Mouse (Mus musculus): ENCODE measurements around the gene Cyp2a12.
"Not testable (repeated sequence)": the region's sequence is repeated elsewhere in the genome, so short reads cannot be mapped to it uniquely, and the experiment has no call there.

Cyp2a12 gene

GRCm38 (mm10) chr7:27028789-27029188 lies at the start of gene Cyp2a12:
Gene Cyp2a12, plus strand, starts transcription at chr7:27029081.
- DNase-seq (ENCODE audit: low read depth) = no peak

- DNase-seq (ENCODE audit: low read depth) = not testable (repeated sequence)
Measured at GRCm38 (mm10) chr7:26981464-26981863, 47.4 kb upstream of the Cyp2a12 start.

GRCm38 (mm10) chr7:26981937-26982336 lies 46.9 kb upstream of the Cyp2a12 start:
- not testable (repeated sequence) for DNase-seq (ENCODE audit: low read depth)

GRCm38 (mm10) chr7:26982551-26982950 lies 46.3 kb upstream of the Cyp2a12 start:
- DNase-seq (ENCODE audit: low read depth) = no peak

- DNase-seq (ENCODE audit: low read depth) = not testable (repeated sequence)
Measured at GRCm38 (mm10) chr7:26983151-26983550, 45.7 kb upstream of the Cyp2a12 start.

GRCm38 (mm10) chr7:27026581-27026980 lies 2.3 kb upstream of the Cyp2a12 start:
- DNase-seq (ENCODE audit: low read depth) = not testable (repeated sequence)

- not testable (repeated sequence) for DNase-seq (ENCODE audit: low read depth)
Measured at GRCm38 (mm10) chr7:27048886-27049285, 20.0 kb downstream of the Cyp2a12 start.

GRCm38 (mm10) chr7:27059333-27059732 lies 30.5 kb downstream of the Cyp2a12 start:
- DNase-seq (ENCODE audit: low read depth) = peak; percentile 20

GRCm38 (mm10) chr7:27059896-27060295 lies 31.0 kb downstream of the Cyp2a12 start:
- DNase-seq (ENCODE audit: low read depth) = not testable (repeated sequence)

GRCm38 (mm10) chr7:27078641-27079040 lies 49.8 kb downstream of the Cyp2a12 start:
- DNase-seq (ENCODE audit: low read depth) = no peak

- peak; percentile 27 for DNase-seq (ENCODE audit: low read depth)
Measured at GRCm38 (mm10) chr7:27081625-27082024, 52.7 kb downstream of the Cyp2a12 start.

All from NIH3T3 (cell line).